16 mouse cellular contexts compared by ENCODE assay signal in the genomic region with DNA sequence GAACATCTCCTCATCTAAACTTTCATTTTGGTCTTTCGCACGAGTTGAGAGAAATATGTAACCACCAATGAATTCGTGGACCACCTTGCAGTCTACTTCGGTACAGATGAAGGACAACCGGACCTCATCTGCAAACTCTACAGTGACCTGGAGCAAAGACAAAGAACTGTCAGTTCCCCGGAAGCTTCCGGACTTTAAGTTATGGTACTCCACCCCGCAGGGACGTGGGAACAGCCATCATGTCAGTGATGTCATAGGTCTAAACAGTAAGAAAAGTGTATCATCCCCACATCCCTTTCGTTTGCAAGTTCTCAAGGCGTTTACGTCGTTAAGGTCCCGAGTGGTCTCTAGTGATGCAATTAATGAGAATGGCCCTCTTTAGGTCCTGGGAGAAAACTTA.
"Had no signal": no experiment of that assay in that cellular context is flagged by ENCODE, and none has a peak within 500 bp of the region (broad histone marks: within the 10 kb centered on the region; RNA-seq: fewer than 3 reads in every experiment).

No protein-coding gene starts in this region.

- H3K4me3 ChIP-seq: neural tube, embryonic 13.5 days; neural tube, embryonic 15.5 days; stomach, embryonic 15.5 days had no signal

- H3K27me3 ChIP-seq: neural tube, embryonic 13.5 days; neural tube, embryonic 15.5 days; stomach, embryonic 15.5 days had no signal

- H3K27ac ChIP-seq: neural tube, embryonic 13.5 days; neural tube, embryonic 15.5 days; stomach, embryonic 15.5 days; stomach, postnatal 0 days had no signal

- H3K9ac ChIP-seq: neural tube, embryonic 13.5 days; neural tube, embryonic 15.5 days; stomach, embryonic 15.5 days had no signal

- H3K9me3 ChIP-seq: neural tube, embryonic 13.5 days; neural tube, embryonic 15.5 days; stomach, embryonic 15.5 days had no signal

- DNase-seq: retina, postnatal 1 day; right cerebral cortex, adult 18-20 months; right cerebral cortex, postnatal 14 days; right cerebral cortex, postnatal 25 days; right cerebral cortex, postnatal 4 days; spleen, adult 18-20 months; thymus, adult 18-20 months; thymus, adult 2 months; thymus, postnatal 14 days; thymus, postnatal 25 days; thymus, postnatal 36 days; thymus, postnatal 4 days had no signal

- H3K4me2 ChIP-seq: neural tube, embryonic 13.5 days; neural tube, embryonic 15.5 days; stomach, embryonic 15.5 days had no signal
